Mouse (Mus musculus) stomach, postnatal 0 days (tissue): ENCODE data around the gene 6030468B19Rik. TPM values are rescaled to one million over a fixed set of nuclear protein-coding genes. Genes with fewer than 3 reads are reported as not detected.
A peak's percentile ranks its signal among the peaks of the same experiment; 100 is the strongest.

Experiments used
- ATAC-seq: fragments of 200-750 bp; cut with Nextera tagmentation; 2 replicates; pipeline ENCODE4 v1.8.0; 2017; ENCODE audit not compliant: low FRiP score, low TSS enrichment
- DNase-seq: peaks from one replicate; pipeline ENCODE4 v3.0.0-alpha.2; 2016; ENCODE audit warnings: low spot score
- H3K27ac ChIP-seq: fragments of 300-500 bp; sonication (generic); replicated peaks from 2 replicates; pipeline ENCODE4 v1.5.1; 2014; ENCODE audit warnings: mild to moderate bottlenecking, control low read depth
- H3K27me3 ChIP-seq: fragments of 300-500 bp; sonication (generic); 2 replicates; pipeline ENCODE4 v1.6.1; 2014; ENCODE audit warnings: low read length; ENCODE audit not compliant: control insufficient read depth, insufficient read depth
- H3K36me3 ChIP-seq: fragments of 300-500 bp; sonication (generic); 2 replicates; pipeline ENCODE4 v1.6.1; 2014; ENCODE audit warnings: low read length, mixed read lengths; ENCODE audit not compliant: control insufficient read depth, insufficient read depth
- H3K4me1 ChIP-seq: fragments of 300-500 bp; sonication (generic); replicated peaks from 2 replicates; pipeline ENCODE4 v1.6.1; 2014; ENCODE audit warnings: antibody characterized with exemption; ENCODE audit not compliant: control insufficient read depth, insufficient read depth
- H3K4me2 ChIP-seq: fragments of 300-500 bp; sonication (generic); replicated peaks from 2 replicates; pipeline ENCODE4 v1.6.1; 2014; ENCODE audit warnings: low read depth, mild to moderate bottlenecking, control low read depth, moderate library complexity
- H3K4me3 ChIP-seq: fragments of 300-500 bp; sonication (generic); 2 replicates; pipeline ENCODE4 v1.5.1; 2014; ENCODE audit warnings: low read depth, low read length, control low read depth
- H3K9ac ChIP-seq: fragments of 300-500 bp; sonication (generic); 2 replicates; pipeline ENCODE4 v1.6.1; 2014; ENCODE audit warnings: mild to moderate bottlenecking, low read length, control low read depth, mixed read lengths
- H3K9me3 ChIP-seq: fragments of 300-500 bp; sonication (generic); 2 replicates; pipeline ENCODE4 v1.6.1; 2016; ENCODE audit warnings: low read length; ENCODE audit not compliant: control insufficient read depth
- CTCF ChIP-seq: IDR thresholded peaks from 2 replicates; pipeline ENCODE4 v1.5.1; 2016; ENCODE audit warnings: antibody characterized with exemption, low read depth, mild to moderate bottlenecking, moderate library complexity
- EP300 ChIP-seq: optimal IDR thresholded peaks from 2 replicates; pipeline ENCODE3; 2016; ENCODE audit warnings: antibody characterized with exemption
- WGBS: fragments of 180-500 bp; shearing (Covaris S2); extraction: QIAGEN DNeasy Blood & Tissue Kit; methylation state at CpG from one replicate; pipeline ENCODE4 v1.1.7; 2014; 5-methylcytosine and 5-hydroxymethylcytosine counted together
- polyA plus RNA-seq: library from polyadenylated mRNA; unstranded; fragments of >200 nt; fragmentation: Nextera tagmentation; extraction: Ambion mirVana; gene quantifications from 2 replicates; pipeline ENCODE4 v1.2.1, GENCODE M21; 2015

6030468B19Rik gene
- polyA plus RNA-seq = 0.12 TPM in 1 of 2 replicates, not detected in the other

DNA sequence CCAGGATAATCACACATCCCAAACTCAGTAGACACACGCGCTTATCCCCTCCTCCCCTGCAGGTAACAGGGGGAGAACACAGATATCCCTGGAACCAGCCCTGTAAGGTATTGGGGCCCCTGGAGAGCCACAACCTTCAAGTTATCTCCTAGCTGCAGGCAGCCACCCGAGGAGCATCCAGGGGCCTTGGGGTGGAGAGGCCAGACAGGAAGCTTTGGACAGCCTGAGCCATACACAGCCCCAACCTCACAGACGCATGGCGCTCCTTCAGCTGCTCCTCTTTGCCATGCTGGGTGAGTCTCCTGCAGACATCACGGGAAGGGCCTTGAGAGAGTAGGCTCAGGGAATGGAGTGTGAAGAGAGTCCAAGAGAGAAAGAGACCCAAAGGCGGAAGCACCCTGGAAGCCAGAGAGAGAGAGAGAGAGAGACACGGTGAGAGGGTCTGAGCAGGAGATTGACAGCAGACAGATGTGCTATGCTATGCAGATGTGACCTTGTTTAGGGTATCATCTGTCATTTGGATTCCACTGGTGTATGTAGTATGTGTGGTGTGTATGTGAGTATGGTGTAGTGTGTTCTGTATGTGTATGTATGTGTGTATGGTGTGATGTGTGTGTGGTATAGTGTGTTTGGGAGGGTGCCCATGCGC is at the start of gene 6030468B19Rik:
TSS of gene 6030468B19Rik (plus strand) at position 150 of the 649 bp plus-strand sequence.
- Histone ChIP-seq H3K4me2 (no peak within 1 kb of the TSS), H3K4me3 (no peak within 1 kb of the TSS), H3K9ac (no peak within 1 kb of the TSS), H3K27ac (no peak within 1 kb of the TSS), H3K9me3 (no peaks in the 10 kb centered on the region), H3K27me3 (no peaks in the 10 kb centered on the region), H3K4me1 (no peaks in the 10 kb centered on the region), H3K36me3 (no peaks in the 10 kb centered on the region)
- ATAC-seq (0 out of 2 replicates have a peak, but pooled peaks have one; percentile 24), DNase-seq (no peak)
- TF ChIP-seq CTCF (no peak), EP300 (no peak)
- WGBS = 65% methylated on average over 9 of the region's 9 CpGs

- DNase-seq = no peak
- H3K9ac ChIP-seq = no peak overlapping the region
- no peaks in the 10 kb centered on the region for H3K4me1 ChIP-seq
- no peak overlapping the region for H3K4me2 ChIP-seq
- WGBS = 82% methylated on average over 4 of the region's 4 CpGs
- H3K36me3 ChIP-seq = peaks cover 40% of the 10 kb centered on the region
- no peaks in the 10 kb centered on the region for H3K27me3 ChIP-seq
- H3K9me3 ChIP-seq = no peaks in the 10 kb centered on the region
- ATAC-seq = no peak
- no peak overlapping the region for H3K4me3 ChIP-seq
- no peak for TF ChIP-seq CTCF
- no peak overlapping the region for H3K27ac ChIP-seq
These were observed 48.8 kb upstream of the 6030468B19Rik start for GRCm38 (mm10) chr11:117748628-117749027.

- Histone ChIP-seq H3K9ac (no peak overlapping the region), H3K4me3 (no peak overlapping the region), H3K27me3 (no peaks in the 10 kb centered on the region), H3K4me2 (no peak overlapping the region), H3K9me3 (no peaks in the 10 kb centered on the region), H3K4me1 (no peaks in the 10 kb centered on the region), H3K27ac (no peak overlapping the region), H3K36me3 (peaks cover 44% of the 10 kb centered on the region)
- WGBS = 85% methylated on average over 10 of the region's 10 CpGs
- TF ChIP-seq EP300 = no peak
- TF ChIP-seq CTCF = no peak
- ATAC-seq (peak; percentile 35), DNase-seq (no peak)
These were observed 48.0 kb upstream of the 6030468B19Rik start for GRCm38 (mm10) chr11:117749414-117749813.

- DNase-seq (no peak), ATAC-seq (no peak)
- Histone ChIP-seq H3K36me3 (peaks cover 49% of the 10 kb centered on the region), H3K27ac (no peak overlapping the region), H3K4me3 (no peak overlapping the region), H3K9ac (no peak overlapping the region), H3K4me2 (no peak overlapping the region), H3K9me3 (no peaks in the 10 kb centered on the region), H3K4me1 (no peaks in the 10 kb centered on the region), H3K27me3 (no peaks in the 10 kb centered on the region)
- 74% methylated on average over 6 of the region's 6 CpGs for WGBS
- TF ChIP-seq CTCF = no peak
- TF ChIP-seq EP300 = no peak
These were observed 45.9 kb upstream of the 6030468B19Rik start for GRCm38 (mm10) chr11:117751544-117751943.

DNA sequence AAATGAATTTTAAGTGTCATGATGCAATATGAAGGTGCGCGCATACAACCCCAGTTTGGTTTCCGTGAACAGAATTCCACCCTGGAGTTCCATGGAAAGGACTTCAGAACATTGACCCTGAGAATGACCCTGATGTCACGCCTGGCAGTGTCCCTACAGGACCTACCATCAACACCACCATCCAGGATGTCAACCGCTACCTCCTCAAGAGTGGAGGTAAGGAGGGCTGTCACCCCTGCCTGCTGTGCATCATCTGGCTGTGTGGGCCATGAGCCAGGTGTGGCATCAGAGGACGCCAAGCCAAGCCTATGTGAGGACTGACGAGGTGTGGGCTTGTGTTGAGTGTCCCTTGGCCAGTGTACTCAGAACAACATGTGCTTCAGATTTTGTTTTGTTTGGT is 41.6 kb upstream of the 6030468B19Rik start:
- H3K4me2 ChIP-seq = no peak overlapping the region
- H3K4me3 ChIP-seq = no peak overlapping the region
- no peak overlapping the region for H3K9ac ChIP-seq
- no peak for ATAC-seq
- no peak overlapping the region for H3K27ac ChIP-seq
- no peak for DNase-seq
- H3K9me3 ChIP-seq = no peaks in the 10 kb centered on the region
- H3K27me3 ChIP-seq = no peaks in the 10 kb centered on the region
- TF ChIP-seq EP300 = no peak
- TF ChIP-seq CTCF = no peak
- whole genome bisulfite sequencing = 96% methylated on average over 7 of the region's 7 CpGs
- peaks cover 46% of the 10 kb centered on the region for H3K36me3 ChIP-seq
- H3K4me1 ChIP-seq = no peaks in the 10 kb centered on the region

GRCm38 (mm10) chr11:117759267-117759666 is 38.2 kb upstream of the 6030468B19Rik start:
- H3K36me3 ChIP-seq = peaks cover 39% of the 10 kb centered on the region
- ATAC-seq (no peak), DNase-seq (no peak)
- no peaks in the 10 kb centered on the region for H3K9me3 ChIP-seq
- H3K4me2 ChIP-seq = no peak overlapping the region
- no peaks in the 10 kb centered on the region for H3K4me1 ChIP-seq
- H3K27ac ChIP-seq = no peak overlapping the region
- WGBS = 83% methylated on average over 10 of the region's 10 CpGs
- H3K9ac ChIP-seq = no peak overlapping the region
- no peak overlapping the region for H3K4me3 ChIP-seq
- no peaks in the 10 kb centered on the region for H3K27me3 ChIP-seq
- TF ChIP-seq EP300 (no peak), CTCF (no peak)
